Mouse (Mus musculus) heart, adult 9 months (tissue): ENCODE measurements around the gene Tmeff2.
"Not testable (repeated sequence)": the region's sequence is repeated elsewhere in the genome, so short reads cannot be mapped to it uniquely, and the experiment has no call there.

Experiments
- DNase-seq, 2 experiments: peaks; one replicate each; pipeline ENCODE4 v3.0.0; 2022; ENCODE audit warnings: low spot score in 2 of 2

Tmeff2 gene

DNA sequence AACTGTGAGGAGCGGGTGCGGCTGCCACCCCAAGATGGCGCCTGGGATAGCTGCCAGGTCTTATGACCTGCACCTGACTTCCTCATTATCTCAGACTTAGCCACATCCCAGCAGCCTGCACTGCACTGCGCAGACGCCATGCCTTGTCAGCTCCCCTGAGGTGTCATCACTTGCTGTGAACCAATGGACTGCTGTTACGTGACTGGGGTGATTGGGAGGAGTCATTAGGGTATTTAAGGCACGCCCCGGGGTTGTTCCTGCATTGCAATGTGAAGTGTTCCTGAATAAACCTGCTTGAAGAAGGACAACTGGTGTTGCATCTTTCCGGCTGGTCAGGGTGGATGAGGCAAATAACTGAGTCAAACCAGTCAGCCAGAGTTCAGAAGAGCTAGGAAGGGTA is at the start of gene Tmeff2:
Tmeff2 (plus strand) TSS at position 262 of the 400 bp plus-strand sequence.
- DNase-seq: not testable (repeated sequence)

DNA sequence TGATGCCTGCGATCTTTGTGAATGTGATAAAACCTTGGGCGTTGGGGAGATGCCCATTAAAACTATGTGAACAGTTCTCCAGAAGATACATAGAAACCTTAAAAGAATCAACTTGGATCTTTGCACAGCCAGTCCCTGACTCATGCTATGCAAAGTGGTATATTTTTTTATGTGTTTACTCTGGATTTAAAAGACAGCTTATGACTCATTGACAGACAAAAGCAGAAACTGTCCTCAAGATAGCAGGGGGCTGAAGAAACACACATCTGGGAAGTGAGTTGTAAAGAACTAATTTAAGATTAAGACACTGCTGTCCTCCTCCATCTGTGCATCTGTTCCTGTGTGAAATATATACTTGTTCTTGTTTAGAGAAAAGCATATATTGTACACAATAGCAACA is 38.9 kb upstream of the Tmeff2 start:
- no peak for DNase-seq

GRCm38 (mm10) chr1:50897696-50898095 is 2.8 kb upstream of the Tmeff2 start:
- no peak for DNase-seq

DNA sequence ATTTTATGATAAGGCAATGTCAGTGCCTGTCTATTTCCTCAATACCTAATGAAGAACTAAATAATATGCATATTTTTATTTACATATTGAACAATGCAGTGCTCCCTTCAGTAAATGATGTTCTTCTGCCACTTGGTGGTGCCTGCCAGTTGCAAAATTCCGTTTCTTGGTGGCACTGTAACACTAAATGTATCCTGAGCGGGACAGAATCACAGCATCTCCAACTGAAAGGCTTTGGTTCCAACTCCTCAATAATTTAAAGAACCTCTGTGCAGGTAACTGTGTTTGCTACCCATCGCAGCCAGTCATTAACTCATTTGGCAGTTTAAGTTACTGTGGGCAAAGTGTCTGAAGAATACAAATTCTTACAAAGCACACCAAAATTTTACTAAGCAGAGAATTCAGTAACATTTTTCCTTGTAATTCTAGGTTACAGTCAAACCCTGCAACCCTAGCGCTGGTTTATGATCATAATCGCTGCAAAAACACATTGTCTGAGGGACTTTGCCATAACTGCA is 24.4 kb downstream of the Tmeff2 start:
- no peak for DNase-seq

DNA sequence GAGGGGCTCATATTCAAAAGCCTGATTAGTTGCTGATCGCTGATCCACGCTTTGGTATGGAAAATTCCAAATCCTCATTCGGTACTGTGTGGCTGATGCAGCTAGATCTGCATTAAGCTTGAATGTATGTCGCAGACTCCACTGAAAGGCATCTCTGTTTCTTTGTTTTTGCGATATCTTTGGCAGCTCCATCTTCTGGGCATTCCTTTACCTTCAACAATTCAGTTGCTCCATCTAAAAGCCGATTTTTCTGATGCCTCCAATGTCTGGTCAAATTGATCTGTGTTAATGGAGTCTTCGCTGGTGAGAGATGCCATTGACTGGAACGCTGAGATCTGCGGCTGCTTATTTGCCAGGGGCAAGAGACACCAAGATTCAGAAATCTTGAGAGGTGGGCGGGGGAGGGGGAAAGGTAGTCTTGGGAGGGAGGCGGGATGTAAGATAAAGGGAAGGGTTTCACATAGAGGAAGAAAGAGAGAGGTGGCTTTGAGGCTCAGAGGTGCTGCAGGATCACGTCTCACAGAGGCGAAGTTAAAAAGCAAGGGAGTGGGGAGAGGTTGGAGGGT is 25.0 kb downstream of the Tmeff2 start:
- no peak for DNase-seq

DNA sequence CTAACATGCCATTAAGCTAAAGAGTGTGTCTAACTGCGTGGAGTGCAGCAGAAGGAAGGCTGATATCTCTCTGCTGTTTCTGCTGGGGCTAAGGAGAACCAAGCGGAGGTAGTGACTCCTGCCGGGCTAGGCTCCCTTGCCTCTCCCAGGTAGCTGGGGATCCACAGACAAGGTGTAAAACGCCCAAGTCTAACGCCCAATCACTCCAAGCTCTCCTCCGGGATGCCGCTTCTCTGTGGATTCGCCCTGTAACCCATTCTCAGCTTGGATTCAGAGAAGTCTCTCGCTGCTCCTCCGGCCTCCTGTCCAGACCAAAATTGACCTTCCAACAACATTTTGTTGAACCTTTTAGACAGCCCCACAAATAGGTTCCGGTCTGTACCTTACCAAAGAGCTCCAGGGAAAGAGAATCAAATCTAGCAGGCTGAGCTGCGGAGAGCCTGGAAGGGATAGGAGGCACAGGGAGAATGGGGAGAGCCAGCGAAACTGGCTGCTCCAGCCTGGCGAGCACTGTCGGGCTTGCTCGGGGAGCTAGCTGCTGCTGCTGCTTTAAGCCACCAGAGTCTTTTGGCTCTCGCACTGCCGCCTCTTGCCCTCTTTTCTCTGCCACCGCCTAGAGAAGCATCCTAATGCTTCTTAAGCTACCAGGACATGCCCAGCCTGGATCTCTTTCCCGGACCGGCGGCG is 26.1 kb downstream of the Tmeff2 start:
- no peak for DNase-seq

DNA sequence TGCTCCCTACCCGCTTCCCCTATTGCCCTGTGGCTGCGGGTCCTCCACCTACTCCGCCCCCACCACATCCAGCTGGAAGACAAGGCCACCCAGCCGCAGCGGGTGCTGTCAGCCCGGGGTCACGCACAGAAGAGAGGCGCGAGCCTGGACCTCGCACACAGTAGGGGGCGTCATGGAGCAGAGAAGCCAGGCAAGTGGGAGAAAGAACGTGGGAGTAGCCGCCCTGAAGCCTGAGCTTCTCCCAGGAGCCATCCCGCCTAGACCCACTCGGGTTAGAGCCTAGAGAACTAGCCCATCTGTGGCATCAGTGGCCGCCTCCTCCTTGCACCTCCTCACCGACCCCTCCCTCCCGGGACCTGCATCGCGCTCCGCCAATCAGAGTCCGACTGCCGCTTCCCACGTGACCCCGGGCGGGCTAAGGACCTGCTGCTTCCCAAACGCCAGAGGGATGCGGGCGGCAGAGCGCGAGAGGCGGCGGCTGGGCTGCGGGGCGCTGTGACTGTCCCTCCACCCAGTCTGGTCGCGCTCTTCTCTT is 26.7 kb downstream of the Tmeff2 start:
- peak; percentile 72 to 74 for DNase-seq

GRCm38 (mm10) chr1:50927679-50928187 is 27.3 kb downstream of the Tmeff2 start:
- DNase-seq: no peak

- DNase-seq: no peak
These were observed 28.3 kb downstream of the Tmeff2 start for GRCm38 (mm10) chr1:50928776-50929175.

- DNase-seq: no peak
These were observed 34.6 kb downstream of the Tmeff2 start for GRCm38 (mm10) chr1:50935076-50935475.

DNA sequence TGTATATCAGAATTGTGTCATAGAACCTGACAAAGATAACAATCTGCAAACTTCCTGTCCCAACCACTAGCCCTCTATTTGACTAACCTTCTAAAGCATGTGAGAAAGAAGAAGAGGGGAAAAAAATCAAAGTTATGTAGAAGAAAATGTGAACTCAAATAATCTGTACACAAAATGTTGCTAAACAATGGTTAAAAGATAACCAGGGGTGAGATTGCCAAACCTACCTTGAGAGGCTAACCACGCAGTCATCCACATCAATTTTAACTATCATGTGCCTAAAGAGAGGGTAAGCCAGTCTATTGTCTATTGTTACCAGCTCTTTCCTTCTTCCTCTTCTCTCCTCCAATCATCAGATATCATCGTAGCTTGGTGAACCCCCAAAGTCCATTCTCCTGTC is 35.0 kb downstream of the Tmeff2 start:
- no peak for DNase-seq

GRCm38 (mm10) chr1:50940131-50941039 is 39.9 kb downstream of the Tmeff2 start:
- DNase-seq: no peak

DNA sequence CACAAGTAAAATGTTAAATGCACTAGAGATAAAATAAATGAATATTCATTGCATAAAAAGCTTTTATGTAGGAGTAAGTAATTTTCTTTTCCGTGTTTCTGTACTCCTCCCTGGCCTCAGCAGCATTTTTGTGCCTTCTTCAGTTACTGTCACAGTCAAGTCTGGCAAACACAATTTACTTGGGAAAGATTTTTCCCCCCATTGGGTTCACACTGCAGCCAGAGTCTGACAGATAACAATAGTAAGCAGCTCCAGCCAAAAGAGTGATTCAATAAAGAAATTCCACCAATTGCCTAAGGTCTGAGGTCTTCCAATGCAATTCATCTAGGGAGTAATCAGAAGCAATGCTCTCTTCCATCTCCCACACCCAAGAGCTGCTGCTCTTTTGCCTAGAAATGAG is 48.1 kb downstream of the Tmeff2 start:
- DNase-seq: no peak

DNA sequence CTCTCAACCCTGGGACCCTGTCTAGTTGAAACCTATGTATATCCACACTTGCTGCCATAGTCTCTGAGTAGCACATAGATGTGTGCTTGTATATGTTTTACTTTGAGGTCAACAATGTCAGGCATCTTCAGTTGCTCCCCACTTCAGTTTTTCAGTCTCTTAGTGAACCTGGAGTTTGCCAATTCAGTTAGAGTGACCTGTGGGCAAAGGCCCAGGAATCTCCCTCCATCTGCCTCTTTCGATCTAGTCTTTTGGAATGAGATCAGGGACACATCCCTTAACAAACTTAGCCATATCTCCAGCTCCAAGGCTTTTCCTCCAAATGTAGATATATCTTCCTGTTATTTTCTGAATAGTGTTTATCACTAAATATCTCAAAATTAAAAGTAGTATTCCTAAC is 58.4 kb downstream of the Tmeff2 start:
- DNase-seq: no peak

DNA sequence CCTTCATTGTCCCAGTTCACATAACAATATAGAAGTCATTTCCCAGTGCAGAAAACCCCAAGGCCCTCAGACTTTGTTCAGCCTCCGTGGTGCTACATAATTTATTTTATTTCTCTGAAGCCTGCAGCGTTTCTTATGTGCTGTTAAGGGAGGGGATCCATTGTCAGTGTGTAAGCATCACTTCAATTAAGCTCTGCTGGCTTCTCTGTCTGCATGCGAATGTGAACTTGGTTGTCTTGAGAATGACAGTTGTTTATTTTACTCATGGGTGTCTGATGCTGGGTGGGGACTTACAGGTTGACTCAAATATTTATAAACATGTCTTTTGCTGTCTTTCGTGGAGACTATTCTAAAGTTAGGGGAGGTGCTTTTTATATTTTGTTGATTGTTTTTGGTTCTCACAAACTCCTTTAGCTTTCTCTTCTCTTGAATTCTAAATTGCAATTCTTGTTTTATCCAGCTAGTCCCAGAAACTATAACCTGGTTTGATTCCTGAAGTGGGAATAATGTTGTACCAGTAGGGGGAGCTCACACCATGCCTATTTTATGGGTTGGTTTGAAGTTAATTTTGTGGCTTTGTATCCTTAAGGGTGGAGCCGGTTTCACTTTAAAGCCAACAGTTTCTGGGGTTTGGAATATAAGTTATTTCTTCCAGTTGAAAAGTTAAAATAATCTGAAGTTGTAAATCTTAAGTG is 61.7 kb downstream of the Tmeff2 start:
- peak; percentile 63 to 81 for DNase-seq

GRCm38 (mm10) chr1:50962649-50963000 is 62.2 kb downstream of the Tmeff2 start:
- no peak for DNase-seq

DNA sequence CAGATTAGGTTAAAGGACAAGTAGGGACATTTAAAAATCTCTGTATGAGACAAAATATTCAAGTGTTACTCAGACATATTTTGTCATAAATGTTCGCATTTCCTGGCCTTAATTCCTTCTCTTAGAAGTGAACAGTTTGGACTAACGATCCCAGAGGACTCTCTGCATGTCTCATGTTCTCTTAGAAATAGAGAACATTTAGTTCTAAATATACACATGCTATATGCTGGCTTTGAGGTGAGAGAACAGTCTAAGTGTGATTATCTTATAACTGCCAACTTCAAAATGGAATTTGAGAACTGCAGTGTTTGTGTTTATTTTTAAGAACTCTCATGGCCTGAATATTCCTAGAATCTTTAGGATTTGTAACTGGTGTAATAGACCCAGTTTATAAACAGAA is 69.2 kb downstream of the Tmeff2 start:
- DNase-seq: no peak

DNA sequence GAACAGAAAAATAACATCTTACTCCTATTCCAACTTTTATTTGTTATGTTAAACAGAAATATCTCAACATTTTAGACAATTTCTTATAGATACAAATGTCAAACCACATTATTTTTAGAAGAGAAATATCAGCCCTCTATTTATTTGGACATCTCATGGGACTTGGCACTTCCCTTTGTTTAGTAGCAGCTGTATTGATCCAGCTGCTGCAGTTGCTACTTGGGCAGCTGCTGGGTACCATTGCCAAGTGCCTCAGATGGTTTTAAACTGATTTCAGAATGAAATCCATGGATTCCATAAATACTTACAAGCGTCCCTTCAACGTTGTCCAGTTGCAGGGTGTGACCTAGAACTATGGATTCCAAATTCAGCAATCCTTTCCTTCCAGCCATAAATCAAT is 70.4 kb downstream of the Tmeff2 start:
- no peak for DNase-seq

DNA sequence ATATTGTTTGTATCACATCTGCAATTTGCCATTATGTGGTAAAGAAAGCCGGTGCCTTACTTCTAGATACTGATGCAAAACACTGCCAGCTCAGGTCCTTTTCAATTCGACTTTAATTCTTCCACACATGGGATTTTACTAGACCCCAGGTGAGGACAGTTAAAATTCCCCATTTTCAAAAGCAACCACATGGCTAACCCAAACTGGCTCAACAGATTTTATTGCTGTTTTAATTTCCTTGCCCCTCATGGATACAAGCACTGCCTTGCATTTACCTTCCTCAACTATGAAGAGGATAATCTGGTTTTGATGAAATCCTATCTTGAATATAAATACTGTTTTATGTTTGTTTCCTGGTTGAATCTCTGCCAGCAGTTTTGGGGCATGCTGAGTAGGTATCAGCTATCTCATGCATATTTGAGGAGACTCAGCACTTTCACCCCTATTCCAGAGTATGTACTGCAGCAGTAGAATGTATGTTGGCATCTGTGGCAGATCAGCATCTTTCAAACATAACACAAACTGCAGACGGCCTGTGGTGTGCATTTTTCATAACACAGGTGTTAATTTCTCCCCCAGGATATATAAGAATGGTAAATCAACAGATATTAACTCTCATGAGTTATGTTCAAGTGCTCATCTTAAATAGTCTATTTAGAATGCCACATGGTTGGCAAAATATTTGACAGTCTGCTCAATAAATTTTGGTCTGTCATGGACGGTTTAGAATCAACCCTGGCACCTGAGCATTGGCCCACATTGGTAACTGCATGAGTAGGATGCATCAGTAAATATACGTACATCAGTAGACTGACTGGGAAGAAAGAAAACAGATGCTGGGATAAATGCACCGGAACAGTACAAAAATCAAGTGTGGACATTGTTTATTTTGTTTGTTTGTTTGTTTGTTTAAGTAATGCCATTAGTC is 72.3 kb downstream of the Tmeff2 start:
- DNase-seq: no peak

DNA sequence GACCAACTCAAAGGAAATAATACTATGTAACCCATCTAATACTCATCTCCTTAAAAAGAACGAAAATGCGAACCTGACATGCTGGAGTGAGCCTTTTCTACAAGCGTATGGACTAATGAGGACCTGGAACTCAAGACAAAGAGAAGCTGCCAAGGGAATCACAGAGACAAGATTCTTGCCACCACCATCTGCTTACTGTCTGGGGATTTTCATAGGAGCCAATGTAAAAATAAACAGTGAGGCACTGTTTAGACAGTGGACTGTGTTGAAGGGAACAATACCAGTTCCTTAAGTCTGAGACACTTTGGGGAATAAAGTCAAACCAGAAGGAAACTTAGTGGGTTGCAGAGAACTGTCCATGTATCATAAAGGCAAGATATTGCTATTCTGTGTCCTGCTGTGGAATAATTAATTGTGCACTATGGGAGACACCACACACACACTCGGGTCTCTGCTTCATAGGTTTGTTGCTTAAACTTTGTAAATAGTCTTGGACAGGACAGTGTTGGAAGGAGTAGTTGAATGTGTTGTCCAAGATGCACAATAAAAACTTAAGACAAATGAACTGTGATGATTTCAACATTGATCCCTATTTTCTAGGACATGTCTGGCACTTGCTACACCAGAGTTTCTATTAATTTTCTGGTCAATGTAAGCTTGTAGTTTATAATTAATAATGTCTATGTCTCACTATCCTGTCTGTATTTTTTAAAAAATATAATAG is 79.1 kb downstream of the Tmeff2 start:
- DNase-seq: no peak
